Mouse (Mus musculus) small intestine, adult 2 months (tissue): ENCODE data around the gene Eepd1.

ENCODE experiments used
- CTCF ChIP-seq: fragments of 200-500 bp; IDR thresholded peaks from 2 replicates; pipeline ENCODE4 v1.5.1; 2012; ENCODE audit warnings: low read depth, mild to moderate bottlenecking, control low read depth, inconsistent platforms, low read length, moderate library complexity, mixed read lengths; ENCODE audit not compliant: insufficient replicate concordance, insufficient read length; ENCODE audit errors: extremely low read depth
- POLR2A ChIP-seq: fragments of 200-500 bp; IDR thresholded peaks from 2 replicates; pipeline ENCODE4 v1.6.1; 2012; ENCODE audit warnings: low read depth, mild to moderate bottlenecking, control low read depth, inconsistent platforms, low read length, moderate library complexity

GRCm38 (mm10) chr9:25550196-25550595, 68.8 kb downstream of the Eepd1 start:
- TF ChIP-seq CTCF (no peak), POLR2A (no peak)
